Mouse (Mus musculus) kidney, embryonic 15.5 days (tissue): ENCODE measurements around the gene Zfp239. TPM values are rescaled to one million over a fixed set of nuclear protein-coding genes. Genes with fewer than 3 reads are reported as not detected.

ENCODE experiments used
- ATAC-seq: fragments of 200-750 bp; cut with Nextera tagmentation; replicated peaks from 2 replicates; pipeline ENCODE4 v1.8.0; 2017; ENCODE audit warnings: moderate TSS enrichment; ENCODE audit not compliant: low FRiP score
- H3K27ac ChIP-seq: fragments of 300-500 bp; sonication (generic); 2 replicates; pipeline ENCODE4 v1.5.1; 2015; ENCODE audit warnings: mild to moderate bottlenecking, inconsistent platforms
- H3K27me3 ChIP-seq: fragments of 300-500 bp; sonication (generic); 2 replicates; pipeline ENCODE4 v1.6.1; 2015; ENCODE audit warnings: inconsistent platforms
- H3K36me3 ChIP-seq: fragments of 300-500 bp; sonication (generic); 2 replicates; pipeline ENCODE4 v1.6.1; 2015; ENCODE audit warnings: inconsistent platforms
- H3K4me1 ChIP-seq: fragments of 300-500 bp; sonication (generic); 2 replicates; pipeline ENCODE4 v1.6.1; 2015; ENCODE audit warnings: inconsistent platforms
- H3K4me2 ChIP-seq: fragments of 300-500 bp; sonication (generic); 2 replicates; pipeline ENCODE4 v1.6.1; 2015; ENCODE audit warnings: moderate library complexity, mild to moderate bottlenecking, inconsistent platforms
- H3K4me3 ChIP-seq: fragments of 300-500 bp; sonication (generic); replicated peaks from 2 replicates; pipeline ENCODE4 v1.5.1; 2015; ENCODE audit warnings: mild to moderate bottlenecking, inconsistent platforms
- H3K9ac ChIP-seq: fragments of 300-500 bp; sonication (generic); 2 replicates; pipeline ENCODE4 v1.6.1; 2015; ENCODE audit warnings: mild to moderate bottlenecking, inconsistent platforms
- H3K9me3 ChIP-seq: fragments of 300-500 bp; sonication (generic); replicated peaks from 2 replicates; pipeline ENCODE4 v1.6.1; 2016; ENCODE audit warnings: inconsistent platforms
- WGBS: fragments of 180-500 bp; shearing (Covaris S2); methylation state at CpG from one replicate; pipeline ENCODE4 v1.1.7; 2015; ENCODE audit warnings: mixed read lengths; 5-methylcytosine and 5-hydroxymethylcytosine counted together
- polyA plus RNA-seq: library from polyadenylated mRNA; unstranded; fragments of >200 nt; fragmentation: Nextera tagmentation; extraction: Ambion mirVana; gene quantifications from 2 replicates; pipeline ENCODE4 v1.2.1, GENCODE M21; 2015

Gene Zfp239
- polyA plus RNA-seq, 1 experiment from 2014 or later: 12.7 TPM

- peaks cover 19% of the 10 kb centered on the region; the same call in 1 of the 2 replicates for H3K36me3 ChIP-seq
- peak overlapping the region; percentile 73 for H3K9ac ChIP-seq
- H3K4me3 ChIP-seq: peak overlapping the region; percentile 68
- H3K9me3 ChIP-seq: no peaks in the 10 kb centered on the region
- H3K4me2 ChIP-seq: peak overlapping the region; percentile 79
- no peaks in the 10 kb centered on the region for H3K27me3 ChIP-seq
- H3K4me1 ChIP-seq: peaks cover 52% of the 10 kb centered on the region
- ATAC-seq: no peak
- peak overlapping the region; percentile 99 for H3K27ac ChIP-seq
- 1% methylated on average over 12 of the region's 12 CpGs for WGBS
These were observed 54.4 kb downstream of the Zfp239 start for GRCm38 (mm10) chr6:117916205-117916736.

DNA sequence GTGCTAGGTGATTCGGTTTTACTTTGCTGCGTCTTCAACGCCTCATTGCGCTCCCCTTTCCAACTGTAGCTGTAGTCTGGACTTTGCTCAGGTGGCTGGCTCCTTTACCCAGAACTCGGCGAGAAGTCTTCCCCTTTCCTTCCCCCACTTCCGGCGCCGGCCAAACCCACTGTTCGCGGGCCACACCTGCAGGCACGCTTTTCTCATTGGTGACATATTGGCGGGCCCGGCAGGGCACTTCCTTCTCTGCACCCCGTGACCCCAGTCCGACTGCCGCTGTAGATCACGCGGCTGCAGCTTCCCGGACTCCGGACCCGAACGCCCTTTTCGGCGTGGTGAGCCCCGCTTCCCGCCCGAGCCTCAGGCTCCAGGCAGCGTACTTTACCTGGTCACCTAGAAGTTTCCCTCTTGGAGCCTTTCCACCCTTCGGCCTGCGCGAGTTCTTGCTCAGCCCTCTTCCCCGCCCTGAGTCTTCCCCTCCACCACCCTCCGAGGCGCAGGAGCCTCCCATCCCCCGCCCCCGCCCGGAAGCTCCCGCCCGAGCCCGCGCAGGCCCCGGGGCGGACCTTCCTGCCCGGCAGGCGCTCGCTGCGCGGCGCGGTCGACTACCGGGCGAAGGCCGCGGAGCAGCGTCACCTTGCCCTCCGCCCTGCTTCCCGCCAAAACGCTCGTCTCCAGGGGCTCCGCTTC, 55.0 kb downstream of the Zfp239 start:
- peak overlapping the region; percentile 79 for H3K4me2 ChIP-seq
- WGBS: under 1% methylated on average over 62 of the region's 62 CpGs
- H3K27ac ChIP-seq: peak overlapping the region; percentile 99
- H3K9ac ChIP-seq: peak overlapping the region; percentile 73
- H3K27me3 ChIP-seq: no peaks in the 10 kb centered on the region
- no peaks in the 10 kb centered on the region for H3K9me3 ChIP-seq
- H3K36me3 ChIP-seq: peaks cover 25% of the 10 kb centered on the region
- peak overlapping the region; percentile 68 for H3K4me3 ChIP-seq
- peaks cover 52% of the 10 kb centered on the region for H3K4me1 ChIP-seq
- ATAC-seq: peak; percentile 95

DNA sequence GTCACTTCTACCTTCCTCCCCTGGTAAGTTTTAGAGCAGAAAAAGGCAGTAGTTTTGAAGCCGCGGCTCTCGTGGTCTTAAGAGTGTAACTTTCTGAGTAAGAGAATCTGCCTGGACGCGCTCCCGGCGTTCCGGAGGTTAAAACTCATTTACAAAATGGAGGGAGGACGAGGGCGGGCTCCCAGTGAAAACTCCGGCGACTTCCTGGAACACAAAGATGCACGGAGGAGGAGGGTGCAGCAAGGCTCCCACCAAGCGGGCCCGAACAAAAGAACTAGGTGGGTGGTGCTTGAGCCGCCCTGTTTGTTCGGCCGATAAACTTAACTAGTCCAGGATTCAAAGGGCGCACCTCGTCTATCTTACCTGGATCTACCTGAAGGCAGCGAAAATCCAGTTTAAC, 55.7 kb downstream of the Zfp239 start:
- Histone ChIP-seq H3K36me3 (peaks cover 31% of the 10 kb centered on the region), H3K4me3 (peak overlapping the region; percentile 68), H3K9ac (peak overlapping the region; percentile 73), H3K27me3 (no peaks in the 10 kb centered on the region), H3K27ac (peak overlapping the region; percentile 99), H3K9me3 (no peaks in the 10 kb centered on the region), H3K4me1 (peaks cover 50% of the 10 kb centered on the region), H3K4me2 (peak overlapping the region; percentile 79)
- ATAC-seq: peak; percentile 67
- under 1% methylated on average over 21 of the region's 21 CpGs for WGBS

- no peak for ATAC-seq
- H3K36me3 ChIP-seq: peaks cover 34% of the 10 kb centered on the region
- no peaks in the 10 kb centered on the region for H3K27me3 ChIP-seq
- peak overlapping the region; percentile 79 for H3K4me2 ChIP-seq
- peak overlapping the region; percentile 99 for H3K27ac ChIP-seq
- H3K9me3 ChIP-seq: no peaks in the 10 kb centered on the region
- peak overlapping the region; percentile 73 for H3K9ac ChIP-seq
- peak overlapping the region; percentile 68 for H3K4me3 ChIP-seq
- WGBS: 12% methylated on average over 5 of the region's 5 CpGs
- H3K4me1 ChIP-seq: peaks cover 50% of the 10 kb centered on the region
These were observed 56.1 kb downstream of the Zfp239 start for GRCm38 (mm10) chr6:117918043-117918442.

GRCm38 (mm10) chr6:117920659-117921640, 59.0 kb downstream of the Zfp239 start:
- 45% methylated on average over 3 of the region's 3 CpGs for WGBS
- Histone ChIP-seq H3K9me3 (no peaks in the 10 kb centered on the region), H3K36me3 (peaks cover 45% of the 10 kb centered on the region), H3K27ac (no peak overlapping the region), H3K9ac (no peak overlapping the region), H3K4me2 (peak overlapping the region; percentile 8; the same call in 1 of the 2 replicates), H3K4me1 (peaks cover 38% of the 10 kb centered on the region), H3K27me3 (no peaks in the 10 kb centered on the region), H3K4me3 (no peak overlapping the region)
- ATAC-seq: no peak

- no peak overlapping the region for H3K4me2 ChIP-seq
- no peaks in the 10 kb centered on the region for H3K9me3 ChIP-seq
- no peak overlapping the region for H3K9ac ChIP-seq
- peaks cover 34% of the 10 kb centered on the region for H3K4me1 ChIP-seq
- H3K36me3 ChIP-seq: peaks cover 56% of the 10 kb centered on the region
- no peak overlapping the region for H3K27ac ChIP-seq
- no peak for ATAC-seq
- H3K27me3 ChIP-seq: no peaks in the 10 kb centered on the region
- WGBS: 87% methylated on average over 3 of the region's 3 CpGs
- H3K4me3 ChIP-seq: no peak overlapping the region
These were observed 60.1 kb downstream of the Zfp239 start for GRCm38 (mm10) chr6:117922041-117922440.

Other genes starting within 250 kb of the Zfp239 start
- 99.7 and 102 TPM in 2 replicates for gene Zfp637, start 20.9 kb upstream of the Zfp239 start, polyA plus RNA-seq
- gene Hnrnpf, start 38.2 kb downstream of the Zfp239 start, polyA plus RNA-seq: 748 and 781 TPM in 2 replicates
- 81.2 and 92.6 TPM in 2 replicates for gene Fxyd4, start 75.6 kb downstream of the Zfp239 start, polyA plus RNA-seq
- 0.76 and 1.0 TPM in 2 replicates for gene Rasgef1a, start 149.3 kb downstream of the Zfp239 start, polyA plus RNA-seq